Mouse (Mus musculus): Measurements from ENCODE around the gene Slc2a3.
"Not testable (repeated sequence)": the region's sequence is repeated elsewhere in the genome, so short reads cannot be mapped to it uniquely, and the experiment has no call there.

Gene Slc2a3

GRCm38 (mm10) chr6:122764446-122765297, 36.8 kb downstream of the Slc2a3 start:
- no peak for DNase-seq (ENCODE audit: low spot score in 2 of 2)

GRCm38 (mm10) chr6:122763844-122764445, 37.5 kb downstream of the Slc2a3 start:
- DNase-seq (ENCODE audit: low spot score in 2 of 2) = no peak

GRCm38 (mm10) chr6:122762952-122763700, 38.3 kb downstream of the Slc2a3 start:
- no peak for DNase-seq (ENCODE audit: low spot score in 2 of 2)

- DNase-seq (ENCODE audit: low spot score in 2 of 2) = no peak
Observed at GRCm38 (mm10) chr6:122762480-122762879, 39.0 kb downstream of the Slc2a3 start.

GRCm38 (mm10) chr6:122761901-122762300, 39.5 kb downstream of the Slc2a3 start:
- DNase-seq (ENCODE audit: low spot score in 2 of 2) = no peak

- DNase-seq (ENCODE audit: low spot score in 2 of 2) = peak in 1 of 2 experiments; percentile 26
Observed at GRCm38 (mm10) chr6:122761011-122761599, 40.3 kb downstream of the Slc2a3 start.

- DNase-seq (ENCODE audit: low spot score in 2 of 2) = no peak
Observed at GRCm38 (mm10) chr6:122758732-122759131, 42.7 kb downstream of the Slc2a3 start.

GRCm38 (mm10) chr6:122755913-122756312, 45.5 kb downstream of the Slc2a3 start:
- DNase-seq (ENCODE audit: low spot score in 2 of 2) = no peak

GRCm38 (mm10) chr6:122750579-122750978, 50.9 kb downstream of the Slc2a3 start:
- no peak for DNase-seq (ENCODE audit: low spot score in 2 of 2)

- DNase-seq (ENCODE audit: low spot score in 2 of 2) = no peak
Observed at GRCm38 (mm10) chr6:122744505-122745249, 56.8 kb downstream of the Slc2a3 start.

GRCm38 (mm10) chr6:122743353-122743752, 58.1 kb downstream of the Slc2a3 start:
- DNase-seq (ENCODE audit: low spot score in 2 of 2) = no peak

- no peak for DNase-seq (ENCODE audit: low spot score in 2 of 2)
Observed at GRCm38 (mm10) chr6:122742228-122742899, 59.1 kb downstream of the Slc2a3 start.

- DNase-seq (ENCODE audit: low spot score in 2 of 2) = no peak
Observed at GRCm38 (mm10) chr6:122741460-122742227, 59.8 kb downstream of the Slc2a3 start.

GRCm38 (mm10) chr6:122739952-122740351, 61.5 kb downstream of the Slc2a3 start:
- DNase-seq (ENCODE audit: low spot score in 2 of 2) = peak; percentile 41 to 79

GRCm38 (mm10) chr6:122719942-122720341, 81.5 kb downstream of the Slc2a3 start:
- peak in 1 of 2 experiments; percentile 74 for DNase-seq (ENCODE audit: low spot score in 2 of 2)

- DNase-seq (ENCODE audit: low spot score in 2 of 2) = not testable (repeated sequence)
Observed at GRCm38 (mm10) chr6:122718224-122718623, 83.2 kb downstream of the Slc2a3 start.

- no peak for DNase-seq (ENCODE audit: low spot score in 2 of 2)
Observed at GRCm38 (mm10) chr6:122715886-122716285, 85.6 kb downstream of the Slc2a3 start.

- DNase-seq (ENCODE audit: low spot score in 2 of 2) = no peak
Observed at GRCm38 (mm10) chr6:122714707-122715365, 86.6 kb downstream of the Slc2a3 start.

- DNase-seq (ENCODE audit: low spot score in 2 of 2) = not testable (repeated sequence)
Observed at GRCm38 (mm10) chr6:122713116-122713515, 88.3 kb downstream of the Slc2a3 start.
